Comparison of ENCODE assay signal across 17 mouse cellular contexts in genomic region chr3:139729248-139729647, GRCm38 (mm10).
A peak's percentile ranks its signal among the peaks of the same experiment; 100 is the strongest.
DNase-seq lines count a peak whose midpoint lies in the region; ATAC-seq and TF ChIP-seq lines count a peak whose summit lies in the region.
"Had no signal": no experiment of that assay in that cellular context is flagged by ENCODE, and none has a peak within 500 bp of the region (broad histone marks: within the 10 kb centered on the region; RNA-seq: fewer than 3 reads in every experiment).

No protein-coding gene starts in this region.

- DNase-seq in embryo, embryonic 11 days, result peak; percentile 6
- DNase-seq in embryo, embryonic 9.5 days (ENCODE audit: extremely low spot score), result no peak
- DNase-seq in kidney, postnatal 0 days (ENCODE audit: low spot score), result peak; percentile 69
- no peak for DNase-seq in kidney, adult 8-10 months
- DNase-seq in hindlimb bud, embryonic 11.5 days (ENCODE audit: extremely low spot score, low read depth, low spot score), result peak; percentile 6
- no peak for DNase-seq in right cerebral cortex, adult 2 months (ENCODE audit: low spot score in 2 of 2)
- DNase-seq: adrenal gland, postnatal 10 days; cerebellum, adult 11-12 months; cerebellum, adult 9-10 months; cerebellum, postnatal 25 days; gastrocnemius, postnatal 36 days; heart, adult 11 months; heart, postnatal 36 days had no signal

- no peak overlapping the region for H3K4me3 ChIP-seq in kidney, postnatal 0 days (replicated peaks; ENCODE audit: low read depth, low read length)
- H3K4me3 ChIP-seq in neural tube, embryonic 14.5 days (ENCODE audit: low read depth, low read length), result no peak overlapping the region
- H3K4me3 ChIP-seq: embryonic facial prominence, embryonic 12.5 days; forebrain, embryonic 15.5 days; heart, embryonic 13.5 days had no signal

- H3K9ac ChIP-seq in kidney, postnatal 0 days (ENCODE audit: low read depth, low read length), result no peak overlapping the region
- no peak overlapping the region for H3K9ac ChIP-seq in neural tube, embryonic 14.5 days (replicated peaks; ENCODE audit: low read depth, low read length)
- H3K9ac ChIP-seq: embryonic facial prominence, embryonic 12.5 days; forebrain, embryonic 15.5 days; heart, embryonic 13.5 days had no signal

- ATAC-seq in kidney, postnatal 0 days (replicated peaks; ENCODE audit: low FRiP score, low read depth), result 0 out of 2 replicates have a peak, but pooled peaks have one; percentile 29
- ATAC-seq in neural tube, embryonic 14.5 days (ENCODE audit: low read depth), result peak; percentile 79
- ATAC-seq: forebrain, embryonic 15.5 days had no signal

- no peaks in the 10 kb centered on the region for H3K36me3 ChIP-seq in kidney, postnatal 0 days (ENCODE audit: insufficient read depth, low read length)
- H3K36me3 ChIP-seq in neural tube, embryonic 14.5 days (ENCODE audit: control insufficient read depth, insufficient read depth, low read length), result no peaks in the 10 kb centered on the region
- H3K36me3 ChIP-seq: embryonic facial prominence, embryonic 12.5 days; forebrain, embryonic 15.5 days; heart, embryonic 13.5 days had no signal

- 26% methylated on average over 5 of the region's 5 CpGs for WGBS in kidney, postnatal 0 days
- 33% methylated on average over 5 of the region's 5 CpGs for WGBS in neural tube, embryonic 14.5 days

- TF ChIP-seq CTCF in kidney, postnatal 0 days (IDR thresholded peaks at IDR 0.05; ENCODE audit: low read depth), result no peak

- H3K27me3 ChIP-seq in kidney, postnatal 0 days (ENCODE audit: insufficient read depth, low read length), result no peaks in the 10 kb centered on the region
- H3K27me3 ChIP-seq in neural tube, embryonic 14.5 days (ENCODE audit: control insufficient read depth, insufficient read depth, low read length), result no peaks in the 10 kb centered on the region
- H3K27me3 ChIP-seq: embryonic facial prominence, embryonic 12.5 days; forebrain, embryonic 15.5 days; heart, embryonic 13.5 days had no signal

- H3K4me1 ChIP-seq in kidney, postnatal 0 days (replicated peaks; ENCODE audit: insufficient read depth, low read length), result no peaks in the 10 kb centered on the region
- no peaks in the 10 kb centered on the region for H3K4me1 ChIP-seq in neural tube, embryonic 14.5 days (ENCODE audit: control insufficient read depth, insufficient read depth, low read length)
- H3K4me1 ChIP-seq: embryonic facial prominence, embryonic 12.5 days; forebrain, embryonic 15.5 days; heart, embryonic 13.5 days had no signal

- no peaks in the 10 kb centered on the region for H3K9me3 ChIP-seq in kidney, postnatal 0 days (replicated peaks; ENCODE audit: low read length)
- H3K9me3 ChIP-seq in neural tube, embryonic 14.5 days (ENCODE audit: control insufficient read depth, low read length), result no peaks in the 10 kb centered on the region
- H3K9me3 ChIP-seq: embryonic facial prominence, embryonic 12.5 days; forebrain, embryonic 15.5 days; heart, embryonic 13.5 days had no signal

- no peak overlapping the region for H3K27ac ChIP-seq in kidney, postnatal 0 days
- H3K27ac ChIP-seq in neural tube, embryonic 14.5 days (ENCODE audit: low read depth, low read length), result no peak overlapping the region
- H3K27ac ChIP-seq: embryonic facial prominence, embryonic 12.5 days; forebrain, embryonic 15.5 days; heart, embryonic 13.5 days had no signal

- no peak overlapping the region for H3K4me2 ChIP-seq in kidney, postnatal 0 days (ENCODE audit: low read length)
- H3K4me2 ChIP-seq in neural tube, embryonic 14.5 days (ENCODE audit: low read depth, low read length), result no peak overlapping the region
- H3K4me2 ChIP-seq: embryonic facial prominence, embryonic 12.5 days; forebrain, embryonic 15.5 days; heart, embryonic 13.5 days had no signal

Comparison
In these comparisons a context has a peak if more than half of its experiments do, and no peak if none do; other contexts are left out.
1. DNase-seq: peak in embryo, embryonic 11 days (single experiment), kidney, postnatal 0 days (single experiment) and hindlimb bud, embryonic 11.5 days (single experiment); none in embryo, embryonic 9.5 days (single experiment), kidney, adult 8-10 months (0 of 2) and right cerebral cortex, adult 2 months (0 of 2).